Mouse (Mus musculus): ENCODE data around the gene Olfml2b. TPM values are rescaled to one million over a fixed set of nuclear protein-coding genes. Genes with fewer than 3 reads are reported as not detected.

Gene Olfml2b
- polyA plus RNA-seq, 1 experiment from 2014 or later: 5.2 TPM

GRCm38 (mm10) chr1:170656518-170657227 is 12.3 kb downstream of the Olfml2b start:
- DNase-seq (ENCODE audit: low spot score): no peak
- H3K4me3 ChIP-seq (replicated peaks; ENCODE audit: low read length): no peak overlapping the region
- ATAC-seq (ENCODE audit: low FRiP score): 0 out of 2 replicates have a peak, but pooled peaks have one; percentile 19

DNA sequence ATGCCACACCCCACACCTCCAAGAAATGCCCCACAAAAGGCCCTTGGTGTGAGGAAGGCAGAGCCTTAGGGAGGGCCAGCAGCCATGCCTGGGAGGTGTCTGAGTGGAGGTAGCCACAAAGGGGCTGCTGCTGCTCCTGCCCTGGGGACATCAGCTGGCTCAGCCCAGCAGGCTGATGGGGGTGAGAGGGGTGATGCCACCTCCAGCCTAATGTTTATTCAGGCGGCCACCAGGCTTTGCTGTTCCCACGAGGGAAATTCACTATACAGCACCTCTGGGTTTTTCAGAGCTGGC is 12.8 kb downstream of the Olfml2b start:
- H3K4me1 ChIP-seq (replicated peaks; ENCODE audit: control insufficient read depth, insufficient read depth, low read length): no peaks in the 10 kb centered on the region; the same call in 1 of the 2 replicates
- ATAC-seq (ENCODE audit: low FRiP score) (no peak), DNase-seq (ENCODE audit: low spot score) (no peak)
- H3K4me3 ChIP-seq (replicated peaks; ENCODE audit: low read length): no peak overlapping the region
- 48% methylated on average over 2 of the region's 2 CpGs for WGBS
- H3K4me2 ChIP-seq (replicated peaks): no peak overlapping the region
- H3K27me3 ChIP-seq (ENCODE audit: control insufficient read depth, insufficient read depth, low read length): no peaks in the 10 kb centered on the region
- H3K9me3 ChIP-seq (ENCODE audit: control insufficient read depth, low read length): no peaks in the 10 kb centered on the region
- H3K36me3 ChIP-seq (replicated peaks; ENCODE audit: control insufficient read depth, insufficient read depth): peaks cover under 1% of the 10 kb centered on the region; the same call in 1 of the 2 replicates
- no peak overlapping the region for H3K27ac ChIP-seq
- H3K9ac ChIP-seq: no peak overlapping the region

More at GRCm38 (mm10) chr1:170656518-170657227, 12.3 kb downstream of the Olfml2b start:
- no peaks in the 10 kb centered on the region for H3K9me3 ChIP-seq (ENCODE audit: control insufficient read depth, low read length)
- WGBS: 73% methylated on average over 11 of the region's 11 CpGs
- no peak overlapping the region for H3K9ac ChIP-seq
- no peaks in the 10 kb centered on the region; the same call in 1 of the 2 replicates for H3K4me1 ChIP-seq (replicated peaks; ENCODE audit: control insufficient read depth, insufficient read depth, low read length)
- H3K4me2 ChIP-seq (replicated peaks): no peak overlapping the region
- H3K36me3 ChIP-seq (replicated peaks; ENCODE audit: control insufficient read depth, insufficient read depth): no peaks in the 10 kb centered on the region
- no peak overlapping the region for H3K27ac ChIP-seq
- no peaks in the 10 kb centered on the region for H3K27me3 ChIP-seq (ENCODE audit: control insufficient read depth, insufficient read depth, low read length)

- Histone ChIP-seq H3K9ac (no peak overlapping the region), H3K9me3 (ENCODE audit: control insufficient read depth, low read length) (no peaks in the 10 kb centered on the region), H3K27me3 (ENCODE audit: control insufficient read depth, insufficient read depth, low read length) (no peaks in the 10 kb centered on the region), H3K4me1 (replicated peaks; ENCODE audit: control insufficient read depth, insufficient read depth, low read length) (no peaks in the 10 kb centered on the region; the same call in 1 of the 2 replicates), H3K4me3 (replicated peaks; ENCODE audit: low read length) (no peak overlapping the region), H3K27ac (no peak overlapping the region), H3K36me3 (replicated peaks; ENCODE audit: control insufficient read depth, insufficient read depth) (peaks cover 5% of the 10 kb centered on the region; the same call in 1 of the 2 replicates), H3K4me2 (replicated peaks) (no peak overlapping the region)
- no peak for DNase-seq (ENCODE audit: low spot score)
- WGBS: 47% methylated on average over 13 of the region's 13 CpGs
- ATAC-seq (ENCODE audit: low FRiP score): peak; percentile 28; the same call in 1 of the 2 replicates
These were observed 13.4 kb downstream of the Olfml2b start for GRCm38 (mm10) chr1:170657643-170658314.

- Histone ChIP-seq H3K4me3 (replicated peaks; ENCODE audit: low read length) (no peak overlapping the region), H3K4me2 (replicated peaks) (no peak overlapping the region), H3K9ac (no peak overlapping the region), H3K9me3 (ENCODE audit: control insufficient read depth, low read length) (no peaks in the 10 kb centered on the region), H3K4me1 (replicated peaks; ENCODE audit: control insufficient read depth, insufficient read depth, low read length) (no peaks in the 10 kb centered on the region; the same call in 1 of the 2 replicates), H3K27ac (no peak overlapping the region), H3K27me3 (ENCODE audit: control insufficient read depth, insufficient read depth, low read length) (no peaks in the 10 kb centered on the region), H3K36me3 (replicated peaks; ENCODE audit: control insufficient read depth, insufficient read depth) (peaks cover 5% of the 10 kb centered on the region; the same call in 1 of the 2 replicates)
- ATAC-seq (ENCODE audit: low FRiP score) (no peak), DNase-seq (ENCODE audit: low spot score) (no peak)
- 87% methylated on average over 13 of the region's 13 CpGs for WGBS
These were observed 14.9 kb downstream of the Olfml2b start for GRCm38 (mm10) chr1:170659260-170659659.

GRCm38 (mm10) chr1:170664620-170665185 is 20.4 kb downstream of the Olfml2b start:
- H3K27me3 ChIP-seq (ENCODE audit: control insufficient read depth, insufficient read depth, low read length): no peaks in the 10 kb centered on the region
- peaks cover 5% of the 10 kb centered on the region; the same call in 1 of the 2 replicates for H3K4me1 ChIP-seq (replicated peaks; ENCODE audit: control insufficient read depth, insufficient read depth, low read length)
- H3K9me3 ChIP-seq (ENCODE audit: control insufficient read depth, low read length): no peaks in the 10 kb centered on the region
- ATAC-seq (ENCODE audit: low FRiP score) (no peak), DNase-seq (ENCODE audit: low spot score) (no peak)
- H3K4me3 ChIP-seq (replicated peaks; ENCODE audit: low read length): no peak overlapping the region
- 86% methylated on average over 11 of the region's 11 CpGs for WGBS
- H3K36me3 ChIP-seq (replicated peaks; ENCODE audit: control insufficient read depth, insufficient read depth): peaks cover 5% of the 10 kb centered on the region
- H3K9ac ChIP-seq: no peak overlapping the region
- no peak overlapping the region for H3K4me2 ChIP-seq (replicated peaks)
- peak overlapping the region; percentile 12; the same call in 1 of the 2 replicates for H3K27ac ChIP-seq

DNA sequence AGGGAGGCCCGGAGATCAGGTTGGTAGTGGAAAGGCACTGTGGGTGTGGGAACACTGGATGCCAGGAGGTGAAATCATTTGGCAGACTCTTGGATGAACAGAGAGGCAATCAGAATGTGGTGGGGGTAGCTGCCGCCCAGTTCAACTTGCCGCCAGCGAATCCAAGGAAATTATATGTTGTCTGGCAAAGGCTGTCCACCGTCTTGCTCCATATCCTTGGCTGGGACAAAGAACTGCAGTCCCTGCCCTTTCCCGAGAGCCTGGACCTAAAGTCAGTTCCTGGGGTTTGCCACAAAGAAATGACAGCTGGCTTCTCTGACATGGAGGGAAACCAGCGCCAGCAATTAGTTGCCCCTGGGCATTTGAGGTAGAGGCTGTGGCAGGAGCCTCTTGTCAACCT is 20.9 kb downstream of the Olfml2b start:
- DNase-seq (ENCODE audit: low spot score): no peak
- 72% methylated on average over 7 of the region's 7 CpGs for WGBS
- no peak overlapping the region for H3K9ac ChIP-seq
- H3K27ac ChIP-seq: no peak overlapping the region
- no peak overlapping the region for H3K4me2 ChIP-seq (replicated peaks)
- H3K9me3 ChIP-seq (ENCODE audit: control insufficient read depth, low read length): no peaks in the 10 kb centered on the region
- peaks cover 5% of the 10 kb centered on the region for H3K36me3 ChIP-seq (replicated peaks; ENCODE audit: control insufficient read depth, insufficient read depth)
- ATAC-seq (ENCODE audit: low FRiP score): no peak
- H3K4me3 ChIP-seq (replicated peaks; ENCODE audit: low read length): no peak overlapping the region
- no peaks in the 10 kb centered on the region for H3K27me3 ChIP-seq (ENCODE audit: control insufficient read depth, insufficient read depth, low read length)
- H3K4me1 ChIP-seq (replicated peaks; ENCODE audit: control insufficient read depth, insufficient read depth, low read length): peaks cover 5% of the 10 kb centered on the region; the same call in 1 of the 2 replicates

GRCm38 (mm10) chr1:170674184-170674775 is 29.9 kb downstream of the Olfml2b start:
- Histone ChIP-seq H3K9me3 (ENCODE audit: control insufficient read depth, low read length) (no peaks in the 10 kb centered on the region), H3K4me2 (replicated peaks) (no peak overlapping the region), H3K4me1 (replicated peaks; ENCODE audit: control insufficient read depth, insufficient read depth, low read length) (0 out of 2 replicates have a peak, but pooled peaks cover 3% of the 10 kb centered on the region), H3K27me3 (ENCODE audit: control insufficient read depth, insufficient read depth, low read length) (no peaks in the 10 kb centered on the region), H3K9ac (no peak overlapping the region), H3K27ac (no peak overlapping the region; the same call in 1 of the 2 replicates), H3K4me3 (replicated peaks; ENCODE audit: low read length) (no peak overlapping the region), H3K36me3 (replicated peaks; ENCODE audit: control insufficient read depth, insufficient read depth) (peaks cover 8% of the 10 kb centered on the region; the same call in 1 of the 2 replicates)
- ATAC-seq (ENCODE audit: low FRiP score) (no peak), DNase-seq (ENCODE audit: low spot score) (no peak)
- WGBS: 44% methylated on average over 9 of the region's 9 CpGs

GRCm38 (mm10) chr1:170677681-170678080 is 33.3 kb downstream of the Olfml2b start:
- DNase-seq (ENCODE audit: low spot score) (no peak), ATAC-seq (ENCODE audit: low FRiP score) (no peak)
- Histone ChIP-seq H3K27ac (no peak overlapping the region), H3K4me2 (replicated peaks) (no peak overlapping the region), H3K36me3 (replicated peaks; ENCODE audit: control insufficient read depth, insufficient read depth) (0 out of 2 replicates have a peak, but pooled peaks cover 7% of the 10 kb centered on the region), H3K4me3 (replicated peaks; ENCODE audit: low read length) (no peak overlapping the region), H3K9ac (no peak overlapping the region), H3K27me3 (ENCODE audit: control insufficient read depth, insufficient read depth, low read length) (no peaks in the 10 kb centered on the region), H3K4me1 (replicated peaks; ENCODE audit: control insufficient read depth, insufficient read depth, low read length) (0 out of 2 replicates have a peak, but pooled peaks cover 3% of the 10 kb centered on the region), H3K9me3 (ENCODE audit: control insufficient read depth, low read length) (no peaks in the 10 kb centered on the region)
- 94% methylated on average over 4 of the region's 4 CpGs for WGBS

GRCm38 (mm10) chr1:170678861-170679260 is 34.5 kb downstream of the Olfml2b start:
- no peak overlapping the region for H3K9ac ChIP-seq
- no peak for ATAC-seq (ENCODE audit: low FRiP score)
- H3K36me3 ChIP-seq (replicated peaks; ENCODE audit: control insufficient read depth, insufficient read depth): 0 out of 2 replicates have a peak, but pooled peaks cover 7% of the 10 kb centered on the region
- no peak for DNase-seq (ENCODE audit: low spot score)
- H3K27ac ChIP-seq: no peak overlapping the region
- WGBS: 59% methylated on average over 4 of the region's 4 CpGs
- no peak overlapping the region for H3K4me3 ChIP-seq (replicated peaks; ENCODE audit: low read length)
- no peaks in the 10 kb centered on the region for H3K27me3 ChIP-seq (ENCODE audit: control insufficient read depth, insufficient read depth, low read length)
- no peak overlapping the region for H3K4me2 ChIP-seq (replicated peaks)
- H3K9me3 ChIP-seq (ENCODE audit: control insufficient read depth, low read length): no peaks in the 10 kb centered on the region
- 0 out of 2 replicates have a peak, but pooled peaks cover 3% of the 10 kb centered on the region for H3K4me1 ChIP-seq (replicated peaks; ENCODE audit: control insufficient read depth, insufficient read depth, low read length)
